Mouse (Mus musculus) kidney, adult 2 months (tissue): ENCODE results near the gene Cflar.

Source experiments
- CTCF ChIP-seq: fragments of 200-500 bp; conservative IDR thresholded peaks from 2 replicates; pipeline ENCODE4 v1.5.1; 2011; ENCODE audit warnings: low read depth, mild to moderate bottlenecking, control low read depth, low read length, moderate library complexity, mixed read lengths; ENCODE audit not compliant: insufficient read depth, insufficient read length
- POLR2A ChIP-seq: fragments of 200-500 bp; IDR thresholded peaks from one replicate; pipeline ENCODE4 v1.6.1; 2011; ENCODE audit warnings: low read depth, low read length, control low read depth

GRCm38 (mm10) chr1:58803531-58803930 is 92.2 kb downstream of the Cflar start:
- TF ChIP-seq POLR2A (no peak), CTCF (no peak)
